Mouse (Mus musculus): ENCODE measurements around the gene Flt3l. TPM values are rescaled to one million over a fixed set of nuclear protein-coding genes. Genes with fewer than 3 reads are reported as not detected.

The Flt3l gene
- polyA plus RNA-seq, 1 experiment from 2014 or later, result 1.7 TPM

GRCm38 (mm10) chr7:45166950-45167401 is 30.7 kb upstream of the Flt3l start:
- H3K4me1 ChIP-seq (replicated peaks; ENCODE audit: control insufficient read depth, insufficient read depth, low read length), result peaks cover 27% of the 10 kb centered on the region
- H3K27ac ChIP-seq, result no peak overlapping the region
- ATAC-seq (ENCODE audit: low FRiP score) (no peak), DNase-seq (ENCODE audit: low spot score) (no peak)
- no peak overlapping the region for H3K4me2 ChIP-seq (replicated peaks)
- no peak overlapping the region for H3K9ac ChIP-seq
- 0 out of 2 replicates have a peak, but pooled peaks cover 6% of the 10 kb centered on the region for H3K9me3 ChIP-seq (ENCODE audit: control insufficient read depth, low read length)
- peaks cover 81% of the 10 kb centered on the region for H3K27me3 ChIP-seq (ENCODE audit: control insufficient read depth, insufficient read depth, low read length)
- 24% methylated on average over 10 of the region's 10 CpGs for WGBS
- no peaks in the 10 kb centered on the region for H3K36me3 ChIP-seq (replicated peaks; ENCODE audit: control insufficient read depth, insufficient read depth)
- no peak overlapping the region for H3K4me3 ChIP-seq (replicated peaks; ENCODE audit: low read length)

GRCm38 (mm10) chr7:45165701-45166100 is 29.5 kb upstream of the Flt3l start:
- WGBS, result 45% methylated on average over 11 of the region's 11 CpGs
- ATAC-seq (ENCODE audit: low FRiP score), result no peak

GRCm38 (mm10) chr7:45164833-45165232 is 28.6 kb upstream of the Flt3l start:
- Histone ChIP-seq H3K27me3 (ENCODE audit: control insufficient read depth, insufficient read depth, low read length) (peaks cover 74% of the 10 kb centered on the region), H3K36me3 (replicated peaks; ENCODE audit: control insufficient read depth, insufficient read depth) (0 out of 2 replicates have a peak, but pooled peaks cover 9% of the 10 kb centered on the region), H3K9me3 (ENCODE audit: control insufficient read depth, low read length) (0 out of 2 replicates have a peak, but pooled peaks cover 5% of the 10 kb centered on the region), H3K27ac (no peak overlapping the region), H3K4me1 (replicated peaks; ENCODE audit: control insufficient read depth, insufficient read depth, low read length) (peaks cover 28% of the 10 kb centered on the region), H3K4me2 (replicated peaks) (no peak overlapping the region), H3K4me3 (replicated peaks; ENCODE audit: low read length) (no peak overlapping the region), H3K9ac (no peak overlapping the region)
- DNase-seq (ENCODE audit: low spot score), result no peak
- WGBS, result 69% methylated on average over 5 of the region's 5 CpGs
- no peak for ATAC-seq (ENCODE audit: low FRiP score)

More at GRCm38 (mm10) chr7:45165701-45166100, 29.5 kb upstream of the Flt3l start:
- no peak overlapping the region for H3K4me3 ChIP-seq (replicated peaks; ENCODE audit: low read length)
- no peak overlapping the region for H3K9ac ChIP-seq
- H3K27me3 ChIP-seq (ENCODE audit: control insufficient read depth, insufficient read depth, low read length), result peaks cover 80% of the 10 kb centered on the region
- 0 out of 2 replicates have a peak, but pooled peaks cover 6% of the 10 kb centered on the region for H3K9me3 ChIP-seq (ENCODE audit: control insufficient read depth, low read length)
- no peak overlapping the region for H3K27ac ChIP-seq
- no peak for DNase-seq (ENCODE audit: low spot score)
- H3K4me2 ChIP-seq (replicated peaks), result no peak overlapping the region
- peaks cover 28% of the 10 kb centered on the region for H3K4me1 ChIP-seq (replicated peaks; ENCODE audit: control insufficient read depth, insufficient read depth, low read length)
- no peaks in the 10 kb centered on the region for H3K36me3 ChIP-seq (replicated peaks; ENCODE audit: control insufficient read depth, insufficient read depth)

- Histone ChIP-seq H3K4me1 (replicated peaks; ENCODE audit: control insufficient read depth, insufficient read depth, low read length) (peaks cover 28% of the 10 kb centered on the region), H3K4me3 (replicated peaks; ENCODE audit: low read length) (peak within 1 kb of the TSS; percentile 25), H3K27ac (no peak within 1 kb of the TSS), H3K4me2 (replicated peaks) (peak within 1 kb of the TSS; percentile 54), H3K9ac (peak within 1 kb of the TSS; percentile 42), H3K9me3 (ENCODE audit: control insufficient read depth, low read length) (no peaks in the 10 kb centered on the region), H3K27me3 (ENCODE audit: control insufficient read depth, insufficient read depth, low read length) (peaks cover 65% of the 10 kb centered on the region), H3K36me3 (replicated peaks; ENCODE audit: control insufficient read depth, insufficient read depth) (peaks cover 17% of the 10 kb centered on the region; the same call in 1 of the 2 replicates)
- ATAC-seq (ENCODE audit: low FRiP score), result no peak
- DNase-seq (ENCODE audit: low spot score), result no peak
- WGBS, result 3% methylated on average over 36 of the region's 41 CpGs
Observed at GRCm38 (mm10) chr7:45163735-45164490, 27.7 kb upstream of the Flt3l start, which contains the start of gene Slc17a7. Gene Slc17a7 (plus strand): TSS chr7:45163949.

GRCm38 (mm10) chr7:45162996-45163615 is 26.9 kb upstream of the Flt3l start:
- H3K27me3 ChIP-seq (ENCODE audit: control insufficient read depth, insufficient read depth, low read length), result peaks cover 57% of the 10 kb centered on the region
- H3K4me2 ChIP-seq (replicated peaks), result no peak overlapping the region
- peaks cover 23% of the 10 kb centered on the region for H3K4me1 ChIP-seq (replicated peaks; ENCODE audit: control insufficient read depth, insufficient read depth, low read length)
- H3K36me3 ChIP-seq (replicated peaks; ENCODE audit: control insufficient read depth, insufficient read depth), result peaks cover 22% of the 10 kb centered on the region; the same call in 1 of the 2 replicates
- no peaks in the 10 kb centered on the region for H3K9me3 ChIP-seq (ENCODE audit: control insufficient read depth, low read length)
- no peak overlapping the region for H3K27ac ChIP-seq
- H3K9ac ChIP-seq, result no peak overlapping the region
- no peak overlapping the region for H3K4me3 ChIP-seq (replicated peaks; ENCODE audit: low read length)
- 79% methylated on average over 9 of the region's 9 CpGs for WGBS
- no peak for DNase-seq (ENCODE audit: low spot score)
- ATAC-seq (ENCODE audit: low FRiP score), result no peak

- Histone ChIP-seq H3K4me1 (replicated peaks; ENCODE audit: control insufficient read depth, insufficient read depth, low read length) (peaks cover 18% of the 10 kb centered on the region), H3K4me3 (replicated peaks; ENCODE audit: low read length) (peak overlapping the region; percentile 34), H3K27me3 (ENCODE audit: control insufficient read depth, insufficient read depth, low read length) (peaks cover 52% of the 10 kb centered on the region), H3K36me3 (replicated peaks; ENCODE audit: control insufficient read depth, insufficient read depth) (peaks cover 22% of the 10 kb centered on the region), H3K27ac (no peak overlapping the region), H3K9ac (0 out of 2 replicates have a peak overlapping the region, but pooled peaks have one; percentile 26), H3K4me2 (replicated peaks) (peak overlapping the region; percentile 70), H3K9me3 (ENCODE audit: control insufficient read depth, low read length) (no peaks in the 10 kb centered on the region)
- WGBS, result 28% methylated on average over 6 of the region's 6 CpGs
- DNase-seq (ENCODE audit: low spot score) (no peak), ATAC-seq (ENCODE audit: low FRiP score) (no peak)
Observed at GRCm38 (mm10) chr7:45162551-45162950, 26.3 kb upstream of the Flt3l start.

GRCm38 (mm10) chr7:45161612-45162473 is 25.6 kb upstream of the Flt3l start:
- peak; percentile 92 for ATAC-seq (ENCODE audit: low FRiP score)
- Histone ChIP-seq H3K4me2 (replicated peaks) (peak overlapping the region; percentile 70), H3K27me3 (ENCODE audit: control insufficient read depth, insufficient read depth, low read length) (peaks cover 44% of the 10 kb centered on the region), H3K4me3 (replicated peaks; ENCODE audit: low read length) (peak overlapping the region; percentile 34), H3K36me3 (replicated peaks; ENCODE audit: control insufficient read depth, insufficient read depth) (peaks cover 22% of the 10 kb centered on the region), H3K27ac (0 out of 2 replicates have a peak overlapping the region, but pooled peaks have one; percentile 20), H3K4me1 (replicated peaks; ENCODE audit: control insufficient read depth, insufficient read depth, low read length) (peaks cover 18% of the 10 kb centered on the region), H3K9ac (0 out of 2 replicates have a peak overlapping the region, but pooled peaks have one; percentile 26), H3K9me3 (ENCODE audit: control insufficient read depth, low read length) (no peaks in the 10 kb centered on the region)
- WGBS, result 5% methylated on average over 35 of the region's 35 CpGs
- peak; percentile 90 for DNase-seq (ENCODE audit: low spot score)

GRCm38 (mm10) chr7:45160866-45161265 is 24.6 kb upstream of the Flt3l start:
- Histone ChIP-seq H3K4me2 (replicated peaks) (no peak overlapping the region), H3K27ac (no peak overlapping the region), H3K9ac (no peak overlapping the region), H3K36me3 (replicated peaks; ENCODE audit: control insufficient read depth, insufficient read depth) (peaks cover 25% of the 10 kb centered on the region), H3K27me3 (ENCODE audit: control insufficient read depth, insufficient read depth, low read length) (peaks cover 35% of the 10 kb centered on the region), H3K4me3 (replicated peaks; ENCODE audit: low read length) (no peak overlapping the region), H3K9me3 (ENCODE audit: control insufficient read depth, low read length) (no peaks in the 10 kb centered on the region), H3K4me1 (replicated peaks; ENCODE audit: control insufficient read depth, insufficient read depth, low read length) (peaks cover 18% of the 10 kb centered on the region)
- ATAC-seq (ENCODE audit: low FRiP score), result no peak
- no peak for DNase-seq (ENCODE audit: low spot score)
- 91% methylated on average over 3 of the region's 3 CpGs for WGBS
